Mouse (Mus musculus) spleen, adult 2 months (tissue): ENCODE measurements around the gene Tomm40. TPM values are rescaled to one million over a fixed set of nuclear protein-coding genes. Genes with fewer than 3 reads are reported as not detected.
A peak's percentile ranks its signal among the peaks of the same experiment; 100 is the strongest.

ENCODE experiments used
- DNase-seq, 2 experiments: peaks; one replicate each; pipeline versions ENCODE4 v3.0.0 to v3.0.0-alpha.2; 2012 to 2021; ENCODE audit warnings: low spot score in 2 of 2, low read depth in 1 of 2
- H3K27ac ChIP-seq: fragments of 200-500 bp; 2 replicates; pipeline ENCODE4 v1.5.1; 2012; ENCODE audit warnings: low read length, inconsistent platforms; ENCODE audit not compliant: insufficient read depth
- H3K27me3 ChIP-seq: fragments of 200-500 bp; 2 replicates; pipeline ENCODE4 v1.6.1; 2012; ENCODE audit warnings: mild to moderate bottlenecking, moderate library complexity, low read length, inconsistent platforms; ENCODE audit not compliant: control insufficient read depth, insufficient read depth
- H3K36me3 ChIP-seq: fragments of 200-500 bp; 2 replicates; pipeline ENCODE4 v1.6.1; 2012; ENCODE audit warnings: mild to moderate bottlenecking, low read length, inconsistent platforms; ENCODE audit not compliant: control insufficient read depth, insufficient read depth
- H3K4me1 ChIP-seq: fragments of 200-500 bp; 2 replicates; pipeline ENCODE4 v1.6.1; 2011; ENCODE audit warnings: inconsistent platforms; ENCODE audit not compliant: control insufficient read depth, insufficient read depth, insufficient read length
- H3K4me3 ChIP-seq: fragments of 200-500 bp; 2 replicates; pipeline ENCODE4 v1.5.1; 2011; ENCODE audit warnings: mild to moderate bottlenecking, inconsistent platforms; ENCODE audit not compliant: insufficient read depth, insufficient read length; ENCODE audit errors: extremely low read depth
- CTCF ChIP-seq: fragments of 200-500 bp; IDR thresholded peaks from 2 replicates; pipeline ENCODE4 v1.5.1; 2011; ENCODE audit warnings: mild to moderate bottlenecking, inconsistent platforms; ENCODE audit not compliant: insufficient read depth, insufficient read length, insufficient replicate concordance; ENCODE audit errors: extremely low read depth
- POLR2A ChIP-seq: fragments of 200-500 bp; IDR thresholded peaks from 2 replicates; pipeline ENCODE4 v1.6.1; 2011; ENCODE audit warnings: low read depth, low read length, inconsistent platforms
- WGBS: fragments of 180-500 bp; shearing (Covaris S2); methylation state at CpG from one replicate; pipeline ENCODE4 v1.1.7; 2018; 5-methylcytosine and 5-hydroxymethylcytosine counted together
- polyA plus RNA-seq: library from polyadenylated mRNA; depleted of rRNA; stranded (reverse); fragments of >200 nt; gene quantifications from 2 replicates; pipeline ENCODE4 v1.2.3, GENCODE M21; 2012

Gene Tomm40
- polyA plus RNA-seq, 1 experiment: 51.1 TPM

DNA sequence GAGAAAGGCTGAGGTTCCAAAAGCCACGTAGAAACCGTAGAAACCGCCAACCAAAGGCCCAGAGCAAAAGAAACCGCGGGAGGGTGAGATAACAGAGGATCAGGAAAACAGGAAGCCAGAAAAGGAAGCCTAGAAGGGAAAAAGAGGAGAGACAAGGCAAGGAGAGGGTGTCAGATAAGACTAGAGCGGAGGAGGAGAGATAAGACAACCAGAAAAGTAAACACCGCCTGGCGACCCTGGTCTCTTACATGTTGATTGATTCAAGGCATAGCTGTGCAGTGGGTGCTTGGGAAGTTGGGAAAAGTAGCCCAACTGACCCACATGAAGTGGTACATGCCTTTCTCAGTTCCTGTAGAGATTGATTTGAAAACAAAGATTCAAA is 20.0 kb downstream of the Tomm40 start:
- Histone ChIP-seq H3K27me3 (no peaks in the 10 kb centered on the region), H3K36me3 (peaks cover 10% of the 10 kb centered on the region), H3K4me3 (no peak overlapping the region), H3K4me1 (peaks cover 11% of the 10 kb centered on the region), H3K27ac (peak overlapping the region; percentile 18)
- TF ChIP-seq CTCF (no peak), POLR2A (no peak)
- DNase-seq: no peak
- 33% methylated on average over 8 of the region's 8 CpGs for WGBS

DNA sequence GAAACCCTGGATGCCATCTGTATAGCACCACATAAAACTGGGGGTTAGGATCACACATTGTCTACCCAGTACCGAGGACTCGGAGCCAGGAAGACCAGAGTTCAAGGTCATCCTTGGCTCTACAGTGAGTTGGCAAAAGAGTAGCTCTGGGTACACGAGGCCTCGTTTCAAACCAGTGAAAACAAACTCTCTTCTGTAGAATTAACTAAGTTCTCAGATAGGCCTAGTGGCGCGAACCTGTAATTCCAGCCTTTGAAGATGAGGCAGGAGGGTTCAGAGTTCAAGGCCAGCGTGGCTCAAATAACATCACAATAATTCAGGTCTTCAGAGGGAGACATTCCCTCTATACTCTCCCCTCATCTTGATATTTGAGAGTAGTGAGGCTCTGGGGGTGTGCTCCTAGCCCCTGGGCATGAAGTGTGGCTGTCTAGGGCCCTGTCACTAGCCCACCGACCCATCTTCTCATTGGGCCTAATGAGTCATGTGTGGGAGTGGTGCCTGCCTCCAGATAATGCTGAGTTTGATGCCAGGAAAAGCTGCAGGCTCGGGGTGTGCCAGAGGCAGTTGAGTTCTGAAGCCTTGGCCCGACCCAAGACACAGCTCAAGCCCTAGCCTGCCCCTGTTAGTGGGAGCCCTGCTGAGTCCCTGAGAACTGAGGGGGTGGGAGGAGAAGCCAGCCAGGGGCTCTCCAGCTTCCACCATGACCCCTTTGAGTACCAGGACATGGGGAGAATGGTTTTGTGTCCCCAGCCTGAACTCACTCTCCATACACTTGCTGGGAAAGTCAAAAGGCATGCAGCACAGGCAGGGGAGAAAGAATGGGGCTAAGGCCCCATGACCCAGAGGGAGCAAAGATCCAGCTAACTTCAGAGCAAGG is 20.7 kb downstream of the Tomm40 start:
- H3K4me1 ChIP-seq: peaks cover 8% of the 10 kb centered on the region
- 82% methylated on average over 10 of the region's 10 CpGs for WGBS
- no peak overlapping the region for H3K4me3 ChIP-seq
- TF ChIP-seq CTCF: no peak
- TF ChIP-seq POLR2A: no peak
- peaks cover 10% of the 10 kb centered on the region for H3K36me3 ChIP-seq
- H3K27me3 ChIP-seq: no peaks in the 10 kb centered on the region
- no peak for DNase-seq
- H3K27ac ChIP-seq: peak overlapping the region; percentile 18

DNA sequence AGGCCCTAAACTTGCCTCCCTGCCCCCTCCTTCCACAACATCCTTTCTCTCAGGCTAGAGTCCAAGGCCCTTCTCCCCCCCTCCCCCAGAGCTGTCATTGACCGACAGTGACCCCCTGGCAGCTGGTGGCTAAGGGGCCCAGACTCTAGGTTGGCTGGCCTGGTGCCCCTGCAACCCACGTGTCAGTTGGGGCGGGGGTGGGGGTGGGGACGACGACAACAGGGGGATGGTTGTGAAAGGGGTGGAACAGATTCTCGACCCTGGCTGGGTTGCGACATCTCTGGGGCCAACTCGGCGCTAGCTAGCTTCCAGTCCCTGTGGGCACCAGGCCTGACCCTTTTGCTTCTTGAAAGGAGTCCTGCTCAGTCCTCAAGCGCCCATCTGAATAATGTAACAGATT is 21.8 kb downstream of the Tomm40 start:
- TF ChIP-seq CTCF: no peak
- no peaks in the 10 kb centered on the region; the same call in 1 of the 2 replicates for H3K4me1 ChIP-seq
- DNase-seq: no peak
- no peak overlapping the region for H3K4me3 ChIP-seq
- no peaks in the 10 kb centered on the region for H3K27me3 ChIP-seq
- H3K27ac ChIP-seq: 0 out of 2 replicates have a peak overlapping the region, but pooled peaks have one; percentile 8
- 36% methylated on average over 10 of the region's 10 CpGs for WGBS
- peaks cover 10% of the 10 kb centered on the region for H3K36me3 ChIP-seq

DNA sequence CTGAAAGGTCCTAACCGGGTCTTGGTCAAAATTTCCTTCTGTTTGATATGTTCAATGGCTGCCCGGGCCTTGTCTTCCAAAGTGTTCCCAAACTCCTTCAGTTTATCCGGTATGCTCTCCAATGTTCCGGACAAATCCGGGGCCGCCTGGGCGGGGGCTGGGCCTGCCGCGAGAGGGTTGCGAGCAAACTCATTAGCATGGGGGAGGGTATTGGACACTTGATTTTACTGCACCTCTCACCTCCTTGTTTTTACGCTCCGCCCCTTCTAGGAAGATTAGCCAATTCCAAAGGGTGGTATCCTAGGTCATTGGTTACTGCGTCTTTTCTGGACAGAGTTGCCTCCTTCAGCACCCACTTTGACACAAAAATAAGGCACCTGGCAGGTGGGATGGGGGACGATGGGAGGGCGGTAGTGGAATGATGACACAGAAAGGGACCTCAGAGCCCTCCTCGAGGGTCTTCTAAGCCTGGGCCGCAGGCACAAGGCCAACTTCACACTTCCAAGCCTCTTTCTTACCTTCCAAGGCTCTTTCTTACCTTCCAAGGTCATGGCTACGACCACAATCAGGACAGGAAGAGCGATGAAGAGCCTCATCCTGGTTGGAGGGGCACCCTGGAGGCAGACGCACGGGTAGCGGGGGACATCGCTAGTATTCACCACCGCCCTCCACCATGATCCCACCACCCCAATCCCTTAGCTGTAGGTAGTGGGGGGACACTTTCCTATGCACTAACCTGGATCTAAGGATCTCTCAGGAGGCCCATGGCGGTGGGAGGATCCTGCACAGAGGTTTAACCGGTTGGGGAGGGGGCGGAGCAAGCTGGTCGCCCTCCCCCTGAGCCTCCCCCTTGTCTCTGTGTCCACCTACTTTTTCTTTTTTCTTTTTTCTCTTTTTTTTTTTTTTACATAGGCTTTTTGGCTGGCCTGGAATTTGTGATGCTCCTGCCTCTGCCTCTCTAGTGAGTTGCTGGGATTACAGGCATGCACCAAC is 23.1 kb downstream of the Tomm40 start, which contains the start of gene Apoc1:
Gene Apoc1 (minus strand): TSS at position 788 of the 993 bp plus-strand sequence.
- Histone ChIP-seq H3K27ac (peak within 1 kb of the TSS; percentile 28; the same call in 1 of the 2 replicates), H3K27me3 (no peaks in the 10 kb centered on the region), H3K36me3 (peaks cover 8% of the 10 kb centered on the region), H3K4me3 (no peak within 1 kb of the TSS), H3K4me1 (no peaks in the 10 kb centered on the region; the same call in 1 of the 2 replicates)
- DNase-seq: no peak
- no peak for TF ChIP-seq POLR2A
- TF ChIP-seq CTCF: no peak
- 83% methylated on average over 28 of the region's 28 CpGs for WGBS

DNA sequence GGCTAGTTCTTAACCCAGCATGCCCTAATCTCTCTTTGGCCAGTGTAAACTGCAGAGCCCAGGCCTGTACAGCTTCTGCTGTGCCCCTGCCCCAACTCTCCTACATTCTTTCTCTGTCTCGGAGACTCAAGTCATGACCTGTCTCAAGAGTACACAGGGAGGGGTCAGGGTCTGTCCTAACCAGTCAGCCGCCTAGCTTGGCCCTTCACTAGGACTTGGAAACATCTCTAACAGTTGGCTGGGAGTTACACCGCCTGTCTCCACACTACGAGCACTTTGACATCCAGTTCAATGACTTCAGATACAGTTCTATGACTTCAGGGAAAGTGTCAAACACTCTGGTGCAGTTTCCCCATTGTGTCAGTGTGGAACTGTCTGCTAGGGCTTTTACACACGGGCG is 23.8 kb downstream of the Tomm40 start:
- H3K27me3 ChIP-seq: no peaks in the 10 kb centered on the region
- H3K4me3 ChIP-seq: no peak overlapping the region
- H3K36me3 ChIP-seq: peaks cover under 1% of the 10 kb centered on the region
- TF ChIP-seq POLR2A (no peak), CTCF (no peak)
- peak overlapping the region; percentile 28; the same call in 1 of the 2 replicates for H3K27ac ChIP-seq
- H3K4me1 ChIP-seq: no peaks in the 10 kb centered on the region; the same call in 1 of the 2 replicates
- DNase-seq: no peak
- WGBS: 90% methylated on average over 6 of the region's 6 CpGs

DNA sequence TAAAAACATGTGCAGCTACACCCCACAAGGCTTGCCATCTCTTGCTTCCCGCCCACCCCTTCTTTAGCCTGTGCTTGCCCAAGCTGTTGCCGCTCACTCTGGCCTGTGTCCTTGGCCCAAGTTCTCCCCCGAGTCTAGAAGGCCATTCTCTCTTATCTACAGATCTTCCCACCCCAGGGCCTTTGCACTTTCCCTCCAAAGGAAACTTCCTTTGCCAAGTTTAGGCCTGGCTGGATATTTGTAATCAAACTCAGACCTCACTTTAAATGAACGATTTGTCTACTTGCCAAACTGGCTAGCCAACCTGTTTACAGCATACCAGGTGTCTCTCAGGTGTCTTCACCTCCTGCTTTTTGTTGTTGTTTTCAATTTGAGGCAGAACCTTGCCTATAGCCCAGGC is 24.4 kb downstream of the Tomm40 start:
- TF ChIP-seq CTCF (no peak), POLR2A (no peak)
- no peak for DNase-seq
- Histone ChIP-seq H3K27me3 (no peaks in the 10 kb centered on the region), H3K4me1 (peaks cover 2% of the 10 kb centered on the region; the same call in 1 of the 2 replicates), H3K4me3 (no peak overlapping the region), H3K36me3 (no peaks in the 10 kb centered on the region), H3K27ac (no peak overlapping the region)
- 86% methylated on average over 4 of the region's 4 CpGs for WGBS

DNA sequence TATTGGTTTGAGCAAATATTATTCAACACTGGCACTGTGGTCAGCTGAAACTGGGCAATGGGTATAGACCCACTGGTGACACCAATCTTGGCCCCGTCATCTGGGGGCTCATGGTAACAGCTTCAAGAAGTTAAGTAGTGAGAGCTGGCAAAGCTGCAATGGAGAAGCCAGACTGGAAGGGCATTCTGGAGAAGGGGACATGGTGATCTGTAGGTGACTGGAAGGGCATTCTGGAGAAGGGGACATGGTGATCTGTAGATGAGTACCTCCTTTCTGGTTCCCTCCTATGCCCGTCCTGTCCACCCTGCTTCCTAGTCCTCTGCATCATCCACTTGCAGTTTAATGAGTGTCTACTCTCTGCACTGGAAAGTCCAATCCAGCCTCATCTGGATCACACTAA is 26.6 kb downstream of the Tomm40 start:
- DNase-seq: no peak
- Histone ChIP-seq H3K27ac (no peak overlapping the region), H3K4me1 (peaks cover 14% of the 10 kb centered on the region; the same call in 1 of the 2 replicates), H3K4me3 (no peak overlapping the region), H3K36me3 (no peaks in the 10 kb centered on the region), H3K27me3 (no peaks in the 10 kb centered on the region)
- WGBS: 93% methylated on average over 2 of the region's 2 CpGs
- TF ChIP-seq CTCF (no peak), POLR2A (no peak)
